Mouse (Mus musculus) embryonic facial prominence, embryonic 11.5 days (tissue): ENCODE measurements around the gene H2-DMa. TPM values are rescaled to one million over a fixed set of nuclear protein-coding genes. Genes with fewer than 3 reads are reported as not detected.

ENCODE experiments used
- ATAC-seq: fragments of 200-750 bp; cut with Nextera tagmentation; replicated peaks from 2 replicates; pipeline ENCODE4 v1.8.0; 2017; ENCODE audit warnings: low read depth; ENCODE audit not compliant: insufficient number of reproducible peaks, low FRiP score, low TSS enrichment
- DNase-seq: peaks from one replicate; pipeline ENCODE4 v3.0.0-alpha.2; 2015; ENCODE audit warnings: low spot score
- H3K27ac ChIP-seq: fragments of 300-500 bp; sonication (generic); replicated peaks from 2 replicates; pipeline ENCODE4 v1.5.1; 2014; ENCODE audit warnings: mild to moderate bottlenecking, low read depth, low read length, control low read depth
- H3K27me3 ChIP-seq: fragments of 300-500 bp; sonication (generic); 2 replicates; pipeline ENCODE4 v1.6.1; 2014; ENCODE audit warnings: mild to moderate bottlenecking, low read length, moderate library complexity, mixed read lengths; ENCODE audit not compliant: control insufficient read depth, insufficient read depth
- H3K36me3 ChIP-seq: fragments of 300-500 bp; sonication (generic); replicated peaks from 2 replicates; pipeline ENCODE4 v1.6.1; 2014; ENCODE audit warnings: low read depth, mild to moderate bottlenecking, low read length, moderate library complexity, mixed read lengths; ENCODE audit not compliant: control insufficient read depth, insufficient read depth
- H3K4me1 ChIP-seq: fragments of 300-500 bp; sonication (generic); 2 replicates; pipeline ENCODE4 v1.6.1; 2014; ENCODE audit warnings: low read length, mixed read lengths; ENCODE audit not compliant: control insufficient read depth, insufficient read depth
- H3K4me2 ChIP-seq: fragments of 300-500 bp; sonication (generic); 2 replicates; pipeline ENCODE4 v1.6.1; 2014; ENCODE audit warnings: low read depth, mild to moderate bottlenecking, control low read depth, low read length, moderate library complexity
- H3K4me3 ChIP-seq: fragments of 300-500 bp; sonication (generic); 2 replicates; pipeline ENCODE4 v1.5.1; 2014; ENCODE audit warnings: low read depth, low read length, control low read depth
- H3K9ac ChIP-seq: fragments of 300-500 bp; sonication (generic); replicated peaks from 2 replicates; pipeline ENCODE4 v1.6.1; 2014; ENCODE audit warnings: mild to moderate bottlenecking, control low read depth, low read length
- H3K9me3 ChIP-seq: fragments of 300-500 bp; sonication (generic); replicated peaks from 2 replicates; pipeline ENCODE4 v1.6.1; 2016; ENCODE audit warnings: mild to moderate bottlenecking, low read length, inconsistent platforms, mixed read lengths; ENCODE audit not compliant: control insufficient read depth
- WGBS: fragments of 180-500 bp; shearing (Covaris S2); extraction: QIAGEN DNeasy Blood & Tissue Kit; methylation state at CpG from one replicate; pipeline ENCODE4 v1.1.7; 2014; 5-methylcytosine and 5-hydroxymethylcytosine counted together
- polyA plus RNA-seq: library from polyadenylated mRNA; unstranded; fragments of >200 nt; fragmentation: Nextera tagmentation; extraction: Ambion mirVana; gene quantifications from 2 replicates; pipeline ENCODE4 v1.2.1, GENCODE M21; 2014

H2-DMa gene
- polyA plus RNA-seq, 1 experiment from 2014 or later: 9.7 TPM

DNA sequence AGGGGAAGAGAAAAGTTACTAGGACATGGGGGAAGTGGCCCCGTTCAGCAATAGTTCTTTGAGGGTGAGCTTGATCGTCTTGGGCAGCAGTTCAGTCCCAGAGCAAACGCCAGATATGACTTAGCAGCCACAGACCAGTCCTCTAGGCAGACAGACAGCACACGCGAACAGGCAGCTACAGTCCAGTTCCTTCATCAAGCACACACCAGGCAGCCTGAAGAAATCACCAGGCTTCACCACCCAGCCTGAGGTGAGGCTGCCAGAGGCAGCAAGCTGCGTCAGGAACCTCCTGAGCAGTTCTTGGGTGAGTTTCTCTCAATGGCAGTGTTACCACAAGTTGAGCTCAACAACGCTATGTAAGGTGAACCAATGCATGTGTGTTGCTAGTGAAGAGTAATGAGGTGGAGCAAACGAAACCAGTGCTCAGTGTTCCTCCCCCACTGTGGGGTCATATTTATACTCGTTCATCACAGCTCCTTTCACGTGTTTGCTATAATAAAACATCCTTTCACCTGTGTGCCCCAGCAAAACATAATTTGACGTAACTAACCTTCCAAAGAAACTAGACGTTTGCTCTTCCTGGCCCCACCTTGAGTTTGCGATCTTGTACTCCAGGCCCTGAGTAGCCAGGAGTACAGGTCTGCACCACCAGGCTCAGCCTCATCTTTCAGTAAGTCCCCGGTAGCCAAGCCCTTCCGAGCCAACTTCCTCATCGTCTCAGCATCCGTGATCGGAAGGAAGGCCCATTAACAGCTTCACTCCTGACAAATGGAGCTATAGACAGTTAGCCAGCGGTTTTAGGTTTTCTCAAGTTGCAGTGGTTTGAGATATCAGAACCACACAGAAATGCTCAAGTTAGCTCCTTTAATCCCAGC is 11.0 kb downstream of the H2-DMa start:
- Histone ChIP-seq H3K27ac (no peak overlapping the region), H3K4me3 (no peak overlapping the region), H3K4me1 (no peaks in the 10 kb centered on the region), H3K9ac (no peak overlapping the region), H3K27me3 (no peaks in the 10 kb centered on the region), H3K36me3 (no peaks in the 10 kb centered on the region), H3K4me2 (no peak overlapping the region), H3K9me3 (no peaks in the 10 kb centered on the region)
- 83% methylated on average over 19 of the region's 19 CpGs for WGBS
- no peak for ATAC-seq
- no peak for DNase-seq

DNA sequence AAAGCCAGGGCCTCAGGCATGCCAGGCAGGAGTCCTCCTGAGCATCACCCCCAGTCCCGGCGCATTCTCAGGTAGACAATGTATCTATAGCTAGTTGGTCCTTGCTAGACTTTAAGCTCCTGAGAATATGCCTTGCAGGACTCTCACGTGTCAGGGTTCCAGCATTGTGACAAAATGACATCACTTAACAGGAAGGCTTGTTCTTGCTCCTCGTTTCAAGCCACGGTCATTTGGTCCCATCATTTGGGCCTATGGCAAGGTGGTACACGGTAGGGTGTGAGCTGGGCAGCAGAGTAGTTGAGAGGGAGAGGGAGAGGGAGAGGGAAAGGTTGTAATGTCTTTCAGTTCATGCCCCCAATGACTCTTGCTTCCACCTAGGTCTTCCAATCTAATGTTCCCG is 12.6 kb downstream of the H2-DMa start:
- Histone ChIP-seq H3K9ac (no peak overlapping the region), H3K4me2 (no peak overlapping the region), H3K36me3 (no peaks in the 10 kb centered on the region), H3K4me1 (no peaks in the 10 kb centered on the region), H3K9me3 (no peaks in the 10 kb centered on the region), H3K27ac (no peak overlapping the region), H3K27me3 (no peaks in the 10 kb centered on the region), H3K4me3 (no peak overlapping the region)
- no peak for DNase-seq
- WGBS: 70% methylated on average over 7 of the region's 7 CpGs
- ATAC-seq: no peak

DNA sequence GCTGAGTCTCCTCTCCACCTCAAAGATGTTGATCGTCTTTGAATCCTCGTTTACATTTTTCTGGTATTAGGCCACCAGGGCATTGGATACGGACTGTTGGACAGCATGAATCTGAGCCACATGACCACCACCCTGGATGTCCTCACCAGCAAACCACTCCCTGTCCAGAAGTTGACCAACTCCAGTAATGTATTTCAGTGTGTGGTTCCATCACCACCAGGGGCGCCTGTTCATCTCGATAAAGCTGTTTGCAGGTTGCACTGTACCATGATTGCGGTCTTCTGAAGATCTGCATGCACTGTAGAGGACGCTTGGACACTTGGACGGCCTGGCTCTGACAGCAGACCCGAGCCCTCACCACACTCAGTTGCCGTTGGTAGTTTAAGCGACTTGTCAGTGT is 13.9 kb downstream of the H2-DMa start:
- ATAC-seq: no peak
- 81% methylated on average over 11 of the region's 11 CpGs for WGBS
- no peak for DNase-seq

DNA sequence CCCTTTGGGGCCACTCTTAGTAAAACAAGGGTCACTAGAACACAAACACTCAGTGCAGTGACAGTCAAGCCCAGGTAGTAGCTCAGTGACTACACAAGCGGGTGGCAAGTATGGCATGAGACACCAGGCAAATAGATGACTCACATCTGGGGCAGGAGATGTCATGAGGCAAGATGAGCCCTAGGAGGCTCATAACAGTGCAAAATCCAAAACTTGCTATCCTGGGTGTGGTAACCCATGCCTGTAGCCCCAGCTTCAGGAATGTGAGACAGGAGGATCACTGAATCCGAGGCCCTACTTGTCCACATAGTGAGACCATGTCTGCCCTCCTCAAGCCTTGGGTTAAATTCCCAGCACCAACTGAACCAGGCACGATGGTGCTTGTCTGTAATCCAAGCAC is 15.1 kb downstream of the H2-DMa start:
- H3K36me3 ChIP-seq: no peaks in the 10 kb centered on the region
- no peaks in the 10 kb centered on the region for H3K9me3 ChIP-seq
- ATAC-seq (no peak), DNase-seq (no peak)
- H3K4me3 ChIP-seq: no peak overlapping the region
- 90% methylated on average over 3 of the region's 3 CpGs for WGBS
- H3K27ac ChIP-seq: no peak overlapping the region
- peaks cover 5% of the 10 kb centered on the region for H3K27me3 ChIP-seq
- H3K9ac ChIP-seq: no peak overlapping the region
- H3K4me2 ChIP-seq: no peak overlapping the region
- no peaks in the 10 kb centered on the region for H3K4me1 ChIP-seq

More for the DNA sequence above, 13.9 kb downstream of the H2-DMa start:
- H3K4me3 ChIP-seq: no peak overlapping the region
- peaks cover 3% of the 10 kb centered on the region; the same call in 1 of the 2 replicates for H3K27me3 ChIP-seq
- H3K27ac ChIP-seq: no peak overlapping the region
- no peaks in the 10 kb centered on the region for H3K4me1 ChIP-seq
- no peaks in the 10 kb centered on the region for H3K9me3 ChIP-seq
- H3K9ac ChIP-seq: no peak overlapping the region
- H3K36me3 ChIP-seq: no peaks in the 10 kb centered on the region
- no peak overlapping the region for H3K4me2 ChIP-seq

DNA sequence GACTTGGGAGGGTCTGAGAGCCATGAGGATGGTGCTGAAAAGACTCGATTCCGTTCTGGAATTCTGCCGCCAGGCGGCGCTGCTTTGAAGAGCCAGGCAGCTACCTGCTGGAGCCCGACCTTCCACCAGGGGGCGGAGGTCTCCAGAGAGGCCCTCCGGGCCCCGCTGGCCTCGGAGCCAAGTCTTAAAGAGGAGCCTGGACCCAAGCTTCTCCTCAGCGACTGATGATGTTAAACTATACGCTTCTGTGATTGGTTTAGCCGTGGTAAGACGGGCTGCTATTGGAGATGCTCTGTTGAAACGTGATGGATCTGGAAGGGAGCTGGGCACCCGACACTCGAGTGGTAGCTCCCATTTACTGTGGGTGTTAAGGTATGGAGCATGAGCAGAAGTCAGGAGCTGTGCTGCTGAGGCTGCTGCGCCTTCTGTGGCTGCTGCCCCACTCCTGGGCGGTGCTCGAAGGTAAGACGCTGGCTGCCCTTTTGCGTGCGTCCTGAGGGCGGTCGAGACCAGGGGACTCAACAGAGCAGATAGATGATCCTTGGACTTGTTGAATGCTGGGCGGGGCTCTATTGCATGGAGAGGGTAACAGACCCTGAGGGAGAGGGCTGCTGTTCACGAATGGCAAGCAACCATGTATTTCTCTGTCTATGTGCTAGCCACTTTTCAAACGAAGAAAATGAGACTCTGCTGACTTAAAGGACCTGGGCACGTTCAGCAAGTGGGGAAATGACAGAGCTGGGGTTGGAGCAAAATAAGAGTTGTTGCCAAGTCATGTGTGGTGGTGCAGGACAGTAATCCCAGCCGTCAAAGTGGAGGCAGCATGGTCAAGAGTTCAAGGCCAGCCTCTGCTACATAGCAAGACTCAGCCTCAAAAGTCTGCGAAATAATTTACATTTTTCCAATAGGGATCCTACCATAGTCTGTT is 16.2 kb downstream of the H2-DMa start:
- no peak overlapping the region for H3K27ac ChIP-seq
- WGBS: 6% methylated on average over 31 of the region's 31 CpGs
- peak overlapping the region; percentile 28 for H3K4me3 ChIP-seq
- H3K27me3 ChIP-seq: peaks cover 5% of the 10 kb centered on the region
- H3K36me3 ChIP-seq: no peaks in the 10 kb centered on the region
- ATAC-seq: peak; percentile 96
- peak; percentile 99 for DNase-seq
- peak overlapping the region; percentile 66 for H3K4me2 ChIP-seq
- no peak overlapping the region for H3K9ac ChIP-seq
- H3K4me1 ChIP-seq: no peaks in the 10 kb centered on the region
- H3K9me3 ChIP-seq: no peaks in the 10 kb centered on the region

DNA sequence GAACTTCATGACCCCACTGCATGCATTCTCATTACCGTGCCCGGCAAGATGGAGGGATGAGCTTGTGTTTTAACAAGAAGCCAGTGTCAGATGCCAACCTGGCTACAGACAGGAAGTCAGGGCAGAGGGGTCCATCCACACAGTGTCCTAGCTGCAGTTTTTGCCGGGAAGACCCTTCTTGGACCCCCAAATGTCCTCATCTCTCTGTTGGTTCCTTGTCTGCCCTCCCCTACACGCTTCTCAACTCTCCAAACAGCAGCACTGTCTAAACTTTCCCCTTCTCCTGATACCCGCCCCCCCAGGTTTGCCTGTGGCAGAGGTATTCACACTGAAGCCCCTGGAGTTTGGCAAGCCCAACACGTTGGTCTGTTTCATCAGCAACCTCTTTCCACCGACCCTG is 18.3 kb downstream of the H2-DMa start:
- H3K4me2 ChIP-seq: no peak overlapping the region
- peaks cover 5% of the 10 kb centered on the region for H3K27me3 ChIP-seq
- H3K4me3 ChIP-seq: no peak overlapping the region
- H3K36me3 ChIP-seq: no peaks in the 10 kb centered on the region
- no peaks in the 10 kb centered on the region for H3K9me3 ChIP-seq
- no peaks in the 10 kb centered on the region for H3K4me1 ChIP-seq
- DNase-seq: no peak
- ATAC-seq: no peak
- 74% methylated on average over 7 of the region's 7 CpGs for WGBS
- no peak overlapping the region for H3K9ac ChIP-seq
- H3K27ac ChIP-seq: no peak overlapping the region

DNA sequence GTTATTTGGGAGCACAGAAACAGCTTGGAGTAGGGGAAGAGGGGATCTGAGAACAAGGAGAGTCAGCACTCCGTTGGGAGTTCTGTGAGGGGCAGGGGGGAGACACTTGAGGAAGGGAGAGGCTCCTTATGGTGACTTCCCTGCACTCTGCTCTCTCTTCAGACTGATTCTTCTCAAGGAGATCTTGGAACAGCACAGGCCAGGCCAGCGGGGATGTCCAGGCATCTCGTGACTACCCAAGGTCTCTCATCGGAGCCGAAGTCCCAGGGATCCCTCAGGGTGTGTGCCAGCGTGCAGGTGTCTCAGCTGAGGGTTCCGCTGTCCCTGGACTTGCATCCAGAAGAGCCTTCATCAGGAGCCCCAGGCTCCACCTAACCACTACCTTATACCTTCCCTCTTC is 19.3 kb downstream of the H2-DMa start:
- 78% methylated on average over 7 of the region's 7 CpGs for WGBS
- DNase-seq: no peak
- no peaks in the 10 kb centered on the region; the same call in 1 of the 2 replicates for H3K4me1 ChIP-seq
- no peak overlapping the region for H3K27ac ChIP-seq
- H3K9me3 ChIP-seq: no peaks in the 10 kb centered on the region
- no peaks in the 10 kb centered on the region for H3K36me3 ChIP-seq
- no peak overlapping the region for H3K4me3 ChIP-seq
- peaks cover 5% of the 10 kb centered on the region for H3K27me3 ChIP-seq
- no peak for ATAC-seq
- H3K9ac ChIP-seq: no peak overlapping the region
- H3K4me2 ChIP-seq: no peak overlapping the region
